Mouse (Mus musculus) T-cell, adult 66 days (primary cell): Measurements from ENCODE around the gene Spaca6. TPM values are rescaled to one million over a fixed set of nuclear protein-coding genes. Genes with fewer than 3 reads are reported as not detected.

ENCODE experiments used
- total RNA-seq, 2 experiments: library from RNA; stranded (reverse); gene quantifications; 3 replicates in 1 of 2; 4 replicates in 1 of 2; pipeline ENCODE4 v1.2.4; 2023

The Spaca6 gene
- 1 to 10 TPM; 1.9 to 2.4 TPM for total RNA-seq

GRCm38 (mm10) chr17:17826751-17827657, at the start of gene Spaca6:
Gene Spaca6 (plus strand): TSS chr17:17827158.

DNA sequence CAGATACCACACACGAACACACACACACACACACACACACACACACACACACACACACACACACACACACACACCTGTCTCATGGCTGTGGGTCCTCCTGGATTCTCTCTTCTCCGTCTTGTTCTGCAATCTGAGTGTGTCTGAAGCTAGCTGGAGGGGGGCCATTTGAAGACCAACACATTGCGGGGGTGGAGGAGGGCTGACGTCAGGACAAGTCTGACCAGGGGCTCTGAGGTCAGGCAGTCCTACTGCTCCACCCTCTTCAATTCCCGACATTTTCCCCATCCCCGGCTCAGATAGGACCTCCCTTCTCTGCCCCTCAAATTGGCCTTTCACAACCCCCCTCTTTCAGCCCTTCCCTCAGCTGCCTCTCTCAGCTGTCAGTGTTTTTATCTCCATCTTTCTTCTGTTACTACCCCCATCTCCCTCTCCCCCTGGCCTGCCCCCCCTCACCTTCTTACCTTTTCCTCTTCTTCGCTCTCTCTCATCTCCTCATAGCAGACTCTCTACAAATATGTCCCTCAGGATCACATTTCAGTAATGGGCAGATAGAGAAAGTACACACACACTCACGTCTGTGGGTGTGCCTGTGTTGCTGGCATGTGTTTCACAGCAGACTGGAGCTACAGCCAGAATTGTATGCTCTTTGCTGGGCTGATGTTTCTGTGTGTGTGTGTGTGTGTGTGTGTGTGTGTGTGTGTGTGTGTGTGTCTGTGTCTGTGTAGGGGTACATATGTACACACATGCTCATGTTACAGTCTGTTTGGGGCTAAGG, 28.3 kb downstream of the Spaca6 start, which contains the start of gene Has1:
Has1 (minus strand) TSS at position 142 of the 775 bp plus-strand sequence.

DNA sequence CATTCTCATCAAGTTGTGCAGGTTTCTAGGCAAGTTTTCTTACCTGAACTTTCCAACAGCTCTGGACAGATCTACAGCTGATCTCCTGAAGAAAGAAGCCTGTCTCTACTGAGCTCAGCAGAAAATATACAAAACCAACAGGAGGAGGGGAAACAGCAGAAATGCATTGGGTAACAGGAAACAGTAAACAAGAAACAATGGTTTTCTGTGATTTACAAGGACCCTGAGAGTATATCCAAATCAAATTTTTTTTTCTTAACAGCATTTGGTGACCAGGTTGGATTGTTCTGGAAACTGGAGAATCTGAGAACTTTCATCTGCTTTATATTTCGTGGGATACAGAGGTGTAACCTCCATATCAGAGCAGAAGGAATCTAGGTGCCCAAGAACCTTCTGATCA, 56.9 kb downstream of the Spaca6 start, which contains the start of gene Fpr1:
Fpr1 (minus strand) TSS at position 101 of the 400 bp plus-strand sequence.

GRCm38 (mm10) chr17:17887774-17888248, 60.9 kb downstream of the Spaca6 start, which contains the start of the genes Fpr2 and Fpr3:
Gene Fpr2 (plus strand): TSS chr17:17887824.
Gene Fpr3 (plus strand): TSS chr17:17887852.

Other genes starting within 250 kb of the Spaca6 start
- gene Lnpep, start 202.1 kb upstream of the Spaca6 start, total RNA-seq: 100 to 1,000 TPM; 212 to 225 TPM
- not detected for gene Vmn2r90, start 123.4 kb upstream of the Spaca6 start, total RNA-seq
- not detected for gene Has1, start 28.0 kb downstream of the Spaca6 start, total RNA-seq
- gene Fpr1, start 56.8 kb downstream of the Spaca6 start, total RNA-seq: not detected
- under 1 TPM; 0.76 to 0.86 TPM for gene Fpr2, start 60.7 kb downstream of the Spaca6 start, total RNA-seq
- not detected for gene Fpr3, start 60.7 kb downstream of the Spaca6 start, total RNA-seq
- not detected for gene Fpr-rs4, start 194.6 kb downstream of the Spaca6 start, total RNA-seq
- gene Vmn2r124, start 222.3 kb downstream of the Spaca6 start, total RNA-seq: not detected